Mouse (Mus musculus) cerebellum, postnatal 14 days (tissue): ENCODE data around the gene Slc34a2.

Experiments used
- DNase-seq, 2 experiments: peaks; one replicate each; pipeline ENCODE4 v3.0.0; 2021; ENCODE audit warnings: mixed read lengths in 2 of 2

Gene Slc34a2

DNA sequence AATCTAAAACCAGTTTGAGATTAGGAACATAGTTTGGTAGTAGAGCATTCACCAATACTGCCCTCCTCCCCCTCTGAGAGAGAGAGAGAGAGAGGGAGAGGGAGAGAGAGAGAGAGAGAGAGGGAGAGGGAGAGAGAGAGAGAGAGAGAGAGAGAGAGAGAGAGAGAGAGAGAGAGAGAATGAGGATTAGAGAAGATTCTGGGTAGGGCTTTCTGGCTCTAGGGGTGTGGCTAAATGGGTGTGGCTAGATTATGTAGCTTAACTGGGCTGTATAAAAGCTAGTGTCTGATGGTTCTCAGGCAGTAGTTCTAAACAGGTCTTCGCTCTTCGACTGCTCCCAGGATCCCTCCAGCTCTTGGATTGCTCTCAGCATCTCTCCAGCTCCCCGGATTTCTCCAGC is at the start of gene Slc34a2:
TSS of gene Slc34a2 (plus strand) at position 301 of the 400 bp plus-strand sequence.
- DNase-seq: no peak

DNA sequence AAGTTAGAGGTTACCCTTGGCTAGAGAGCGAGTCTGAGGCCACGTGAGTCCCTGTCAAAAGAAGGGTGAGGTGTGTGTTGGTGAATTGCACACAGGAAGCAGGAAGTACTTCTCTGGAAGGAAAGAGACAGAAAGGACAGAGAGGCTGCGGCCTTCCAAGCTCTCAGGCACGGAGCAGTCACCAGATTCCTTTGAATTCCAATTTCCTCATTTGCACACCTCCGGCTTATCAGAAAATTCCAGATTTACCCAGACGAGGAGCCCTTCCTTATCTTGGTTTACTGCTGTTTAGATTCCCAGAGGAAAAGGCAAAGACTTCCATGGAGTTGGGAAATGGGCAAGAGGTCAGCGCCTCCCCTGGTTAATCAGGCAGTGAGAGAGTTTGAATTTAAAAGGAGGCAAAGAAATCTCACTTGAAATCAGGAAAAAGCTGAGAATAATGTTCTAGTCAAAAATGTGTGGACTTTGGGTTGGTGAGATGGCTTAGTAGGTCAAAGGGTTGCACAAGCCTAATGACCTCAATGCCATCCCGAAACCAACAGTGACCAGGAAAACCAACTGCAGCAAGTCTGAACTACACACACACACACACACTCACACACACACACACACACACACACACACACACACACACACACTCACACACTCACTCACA is 47.1 kb upstream of the Slc34a2 start:
- no peak for DNase-seq

DNA sequence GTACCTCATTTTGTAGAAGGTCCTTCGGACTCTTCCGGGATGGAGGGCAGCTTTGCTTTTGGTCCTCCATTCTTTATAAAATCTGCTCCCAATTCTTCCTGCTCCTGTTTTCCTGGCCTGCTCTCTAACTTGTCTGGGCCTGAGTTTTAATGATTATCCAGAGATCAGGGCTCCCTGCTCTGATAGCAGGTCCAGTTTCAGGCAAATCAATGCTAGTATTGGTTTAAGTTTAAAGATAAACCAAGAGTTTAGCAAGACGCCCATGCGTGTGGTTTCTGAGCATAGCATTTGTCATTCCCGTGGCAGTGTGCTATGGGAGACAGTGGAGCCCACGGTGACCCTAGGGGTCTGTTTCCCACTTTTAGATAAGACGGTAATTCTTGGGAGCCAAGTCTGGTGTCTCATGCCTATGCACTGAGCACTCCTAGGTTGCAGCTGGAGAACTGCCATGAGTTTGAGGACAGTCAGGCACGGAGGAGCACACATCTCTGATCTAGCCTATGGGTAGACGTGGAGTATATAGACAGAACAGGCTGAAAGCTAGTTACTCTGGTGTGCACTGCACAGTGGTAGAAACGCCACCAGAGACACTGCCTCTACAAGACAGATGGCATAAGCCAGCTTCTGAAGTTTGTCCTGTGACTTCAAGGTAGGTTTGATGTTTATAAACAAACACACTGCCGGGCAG is 45.5 kb upstream of the Slc34a2 start:
- no peak for DNase-seq

GRCm38 (mm10) chr5:52993490-52994282 is 44.2 kb upstream of the Slc34a2 start:
- peak; percentile 34 to 55 for DNase-seq

- peak; percentile 73 to 78 for DNase-seq
These were observed 42.4 kb upstream of the Slc34a2 start for GRCm38 (mm10) chr5:52995461-52995860.

DNA sequence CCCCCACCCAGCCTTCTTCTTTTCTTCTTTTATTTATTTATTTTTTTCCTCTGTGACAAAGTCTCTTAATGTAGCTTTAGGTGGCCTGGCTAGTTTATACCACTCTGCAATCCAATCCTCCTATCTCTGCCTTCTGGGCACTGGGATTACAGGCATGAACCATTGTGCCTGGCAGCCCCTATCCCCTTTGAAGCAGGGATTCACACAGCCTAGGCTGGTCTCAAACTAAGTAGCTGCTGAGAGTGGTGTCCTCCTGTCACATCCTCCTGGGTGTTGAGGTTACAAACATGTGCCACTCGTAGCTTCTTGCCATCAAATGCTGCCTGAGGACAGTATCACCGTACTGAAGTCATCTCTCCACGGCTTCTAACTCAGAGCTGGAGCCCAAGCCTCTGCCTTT is 41.7 kb upstream of the Slc34a2 start:
- DNase-seq: no peak

DNA sequence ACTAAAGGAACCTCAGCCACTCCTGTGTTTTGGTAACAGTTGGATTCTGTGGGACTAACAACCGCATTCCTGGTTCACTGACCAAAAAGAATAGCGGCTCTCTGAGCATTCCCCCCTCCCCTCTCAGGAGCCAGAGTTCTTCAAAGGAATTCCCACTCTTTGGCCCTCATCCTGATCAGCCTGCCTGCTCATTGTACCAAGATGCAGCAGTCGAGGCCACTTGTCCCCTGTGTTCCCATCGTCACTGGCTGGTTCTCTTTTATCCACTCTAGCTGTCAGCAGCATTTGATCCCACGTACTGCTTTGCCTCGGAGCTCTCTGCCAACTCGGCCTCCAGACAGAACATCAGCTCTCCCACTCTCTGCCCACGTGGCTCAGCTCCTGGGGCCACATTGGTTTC is 41.3 kb upstream of the Slc34a2 start:
- DNase-seq: peak; percentile 6 to 22

GRCm38 (mm10) chr5:52997032-52997431 is 40.8 kb upstream of the Slc34a2 start:
- no peak for DNase-seq

- peak in 1 of 2 experiments; percentile 19 for DNase-seq
These were observed 39.7 kb upstream of the Slc34a2 start for GRCm38 (mm10) chr5:52998097-52998760.

DNA sequence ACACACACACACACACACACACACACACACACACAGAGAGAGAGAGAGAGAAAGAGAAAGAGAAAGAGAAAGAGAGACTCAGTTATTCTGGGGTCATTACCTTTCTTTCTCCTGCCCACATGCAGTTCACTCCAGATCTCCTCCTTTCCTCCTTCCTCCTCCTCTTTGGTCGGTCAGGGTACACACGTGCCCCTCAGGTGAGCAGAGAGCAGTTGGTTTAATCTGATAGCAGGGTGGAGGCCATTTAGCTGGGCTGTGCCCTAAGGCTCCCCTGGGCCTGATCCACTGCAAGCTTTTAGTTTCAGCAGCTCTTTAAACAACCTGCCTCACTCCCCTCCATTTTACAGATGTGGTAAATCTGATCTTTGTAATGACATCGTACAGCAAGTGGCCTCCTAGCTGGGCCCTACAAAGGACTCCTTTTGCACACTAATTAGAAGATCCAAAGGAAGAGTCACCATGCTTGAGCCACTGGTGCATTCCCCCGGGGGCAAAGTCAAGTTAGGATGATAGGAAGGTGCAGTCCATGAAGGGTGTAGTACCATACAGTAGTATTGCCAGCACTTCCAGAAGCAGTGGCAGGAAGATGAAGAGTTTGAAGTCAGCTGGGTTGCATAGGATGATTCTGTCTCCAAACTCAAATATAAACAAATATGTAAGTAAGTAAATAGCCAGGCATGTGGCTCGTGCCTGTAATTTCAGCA is 37.6 kb upstream of the Slc34a2 start:
- DNase-seq: peak in 1 of 2 experiments; percentile 19

DNA sequence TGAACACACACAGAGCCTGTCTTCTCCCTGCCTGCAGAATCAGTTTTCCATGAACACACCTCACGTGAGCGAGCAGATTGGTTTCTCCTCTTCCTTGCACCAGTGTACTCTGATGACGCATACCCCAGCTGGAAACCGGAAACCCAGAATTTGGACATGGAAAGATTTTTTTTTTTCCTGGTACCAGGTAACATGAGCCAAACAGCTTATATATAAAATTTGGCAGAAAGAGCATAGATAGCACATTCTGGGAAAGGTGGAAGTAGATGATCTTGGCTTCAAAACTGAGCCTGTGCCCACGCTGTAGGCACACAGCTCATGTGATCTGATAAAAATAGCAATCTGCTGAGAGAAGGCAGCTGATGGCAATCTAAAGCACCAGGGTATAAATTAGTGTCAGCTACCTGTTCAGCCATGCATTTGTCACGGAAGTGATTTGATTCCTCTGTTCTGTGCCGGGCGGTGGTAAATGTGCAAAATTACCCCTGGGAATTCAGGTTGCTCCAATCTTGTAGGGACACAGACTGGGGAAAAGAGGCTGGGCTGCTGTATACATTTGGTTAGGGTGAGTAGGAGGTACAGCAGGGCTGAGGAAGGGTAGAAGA is 35.2 kb upstream of the Slc34a2 start:
- DNase-seq: peak; percentile 72 to 75

GRCm38 (mm10) chr5:53003495-53003894 is 34.4 kb upstream of the Slc34a2 start:
- DNase-seq: no peak

DNA sequence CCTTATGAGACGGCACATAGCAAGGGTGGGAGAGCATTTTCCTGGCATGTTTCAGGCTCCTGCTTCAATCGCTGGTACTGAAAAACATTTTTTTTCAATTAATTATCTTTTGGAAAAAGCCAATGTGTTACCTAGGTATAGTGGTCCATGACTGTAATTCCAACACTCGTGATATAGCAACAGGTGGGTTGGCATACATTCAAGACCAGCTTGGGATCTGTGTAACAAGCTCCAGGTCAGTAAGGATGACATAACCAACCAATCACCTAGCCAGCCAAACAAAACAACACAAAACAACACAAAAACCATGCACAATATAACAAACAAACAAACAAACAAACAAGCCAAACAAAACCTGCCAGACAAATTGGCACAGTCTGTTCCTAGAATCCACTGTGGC is 33.9 kb upstream of the Slc34a2 start:
- DNase-seq: peak; percentile 38 to 71

DNA sequence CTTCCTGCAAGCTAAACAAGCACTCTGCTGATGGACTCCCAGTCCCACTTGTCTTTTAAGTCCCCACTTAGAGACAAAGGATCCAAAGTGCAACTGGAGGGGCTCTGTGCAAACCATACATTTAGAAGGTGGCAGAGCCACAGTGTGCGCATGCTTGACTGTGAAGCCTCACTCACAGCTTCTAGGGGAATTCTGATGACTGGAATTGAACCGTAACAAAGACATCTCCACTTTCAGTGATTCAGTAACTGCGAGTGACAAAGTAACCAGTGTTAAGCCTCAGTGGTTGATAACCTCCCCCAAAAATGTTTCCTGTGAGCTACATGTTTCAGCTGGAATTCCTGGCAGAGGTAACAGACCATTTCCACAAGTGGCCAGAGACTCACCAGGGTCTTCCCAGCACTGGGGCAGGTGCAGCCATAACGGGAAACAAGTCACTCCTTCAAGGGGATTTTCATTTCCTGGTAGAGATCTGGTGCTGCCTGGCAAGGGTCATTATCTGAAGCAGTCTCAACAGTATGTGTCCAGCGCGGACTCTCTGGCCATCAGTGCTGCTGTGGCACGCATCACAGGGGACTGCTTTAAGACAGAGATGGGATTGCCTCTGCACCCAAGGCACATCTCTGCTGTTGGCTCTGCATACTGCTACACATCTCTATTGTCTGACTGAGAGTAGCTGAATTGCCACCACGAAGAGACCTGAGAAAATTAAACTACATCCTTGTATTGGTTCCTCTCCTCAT is 28.7 kb upstream of the Slc34a2 start:
- no peak for DNase-seq

DNA sequence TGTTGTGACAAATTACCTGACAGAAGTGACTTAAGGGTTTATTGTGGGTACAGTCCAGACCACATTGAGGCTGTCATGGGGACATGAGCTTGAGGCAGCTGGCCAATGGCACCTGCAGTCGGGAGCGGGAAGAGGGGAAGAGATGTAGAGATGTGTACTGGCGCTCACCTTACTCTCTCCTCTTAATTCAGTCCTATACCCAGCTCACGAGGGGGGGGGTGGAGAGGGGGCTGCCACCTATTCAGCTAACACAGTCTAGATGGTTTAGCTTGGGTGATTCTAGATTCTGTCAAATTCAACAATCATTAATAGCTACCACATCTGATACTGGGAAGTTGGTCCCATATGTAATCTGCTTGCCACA is 28.1 kb upstream of the Slc34a2 start:
- no peak for DNase-seq

GRCm38 (mm10) chr5:53011327-53011726 is 26.6 kb upstream of the Slc34a2 start:
- DNase-seq: no peak

- DNase-seq: no peak
These were observed 21.3 kb upstream of the Slc34a2 start for GRCm38 (mm10) chr5:53016606-53017005.

- DNase-seq: no peak
These were observed 19.6 kb upstream of the Slc34a2 start for GRCm38 (mm10) chr5:53018316-53018715.

DNA sequence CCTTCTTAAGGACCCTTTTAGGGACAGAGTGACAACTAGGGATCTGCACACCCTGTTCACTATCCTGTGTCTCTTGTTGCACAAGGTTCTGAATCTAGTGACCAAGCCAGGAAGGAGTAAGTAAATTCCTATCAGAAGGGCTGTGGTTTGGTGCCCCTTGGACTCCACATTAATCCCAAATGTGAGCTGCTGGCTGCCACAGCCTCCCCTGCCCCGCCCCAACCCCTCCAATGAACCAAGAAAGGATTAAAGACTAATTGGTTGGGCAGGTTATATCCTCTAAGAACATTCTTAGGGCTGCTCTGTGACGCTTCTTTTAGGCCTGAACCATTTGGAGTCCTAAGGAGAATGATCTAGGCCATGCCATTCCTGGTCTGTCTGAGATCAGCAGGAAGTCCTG is 14.4 kb upstream of the Slc34a2 start:
- no peak for DNase-seq

GRCm38 (mm10) chr5:53023901-53024300 is 14.0 kb upstream of the Slc34a2 start:
- no peak for DNase-seq

DNA sequence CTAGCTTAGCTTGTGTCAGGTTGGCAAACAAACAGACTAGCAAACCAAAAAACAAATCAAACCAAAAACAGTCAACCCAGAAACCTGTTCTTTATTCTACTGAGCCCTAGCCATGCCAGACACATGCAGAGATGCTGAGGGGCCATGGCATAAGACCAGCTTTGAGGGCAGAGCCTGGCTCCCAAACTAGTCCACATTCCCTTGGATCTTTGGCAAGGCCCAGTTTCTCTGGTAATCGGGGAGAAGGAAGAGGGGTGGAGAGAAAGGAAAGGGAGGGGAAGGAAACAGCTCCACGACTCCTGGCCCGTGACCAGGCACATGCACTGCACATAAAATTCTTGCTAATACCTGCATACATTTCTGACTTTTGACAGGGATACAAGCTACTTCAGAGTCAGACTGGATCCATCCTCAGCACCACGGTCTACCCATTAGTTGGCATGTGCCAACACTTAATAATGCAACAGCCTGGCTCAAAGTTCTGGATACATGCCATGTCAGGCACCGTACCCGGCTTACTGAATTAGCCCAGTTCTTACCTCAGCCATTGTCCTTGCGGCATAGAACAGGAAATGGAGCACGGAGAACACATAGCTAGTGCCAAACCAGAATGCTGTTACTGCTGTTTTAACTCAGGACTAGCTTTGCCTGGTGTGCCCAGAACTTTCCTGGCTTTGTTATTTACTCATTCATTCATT is 12.5 kb upstream of the Slc34a2 start:
- peak; percentile 83 to 86 for DNase-seq
